Mouse (Mus musculus): Measurements from ENCODE around the gene Pdzrn3. TPM values are rescaled to one million over a fixed set of nuclear protein-coding genes. Genes with fewer than 3 reads are reported as not detected.

The Pdzrn3 gene
- total RNA-seq, 2 experiments from 2014 or later, result 96.6 to 104 TPM

DNA sequence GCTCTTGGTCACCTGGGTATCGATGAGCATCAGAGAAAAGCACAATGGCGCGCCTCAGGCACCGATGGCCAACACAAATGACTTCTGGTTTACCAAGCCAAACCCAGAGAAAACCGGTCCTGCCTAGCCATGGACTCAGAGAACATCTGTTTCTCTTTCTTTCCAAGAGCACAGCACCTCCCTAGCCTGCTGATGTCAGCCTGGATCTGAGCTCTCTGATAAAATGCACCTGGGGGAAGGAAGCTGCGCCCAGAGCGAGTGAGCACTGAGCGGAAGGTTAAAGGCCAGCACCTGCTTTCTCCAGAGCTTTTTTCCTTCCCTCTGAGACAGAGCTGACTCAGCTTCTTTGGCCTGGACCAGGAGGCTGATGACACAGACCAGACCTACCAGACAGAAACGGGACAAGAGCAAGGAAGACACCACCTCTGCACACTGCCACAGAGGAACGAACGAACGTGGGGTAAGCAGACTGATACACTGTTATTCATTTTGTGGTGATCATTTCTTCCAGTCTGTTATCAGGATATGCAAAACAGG lies 84.6 kb downstream of the Pdzrn3 start:
- DNase-seq, result no peak
- no peak for TF ChIP-seq CTCF (IDR thresholded peaks at IDR 0.05)
- H3K27ac ChIP-seq, result peak overlapping the region; percentile 24; the same call in 1 of the 2 replicates
- H3K4me3 ChIP-seq, result no peak overlapping the region
- intact Hi-C loops (cut with DNase I), result no loop called here

DNA sequence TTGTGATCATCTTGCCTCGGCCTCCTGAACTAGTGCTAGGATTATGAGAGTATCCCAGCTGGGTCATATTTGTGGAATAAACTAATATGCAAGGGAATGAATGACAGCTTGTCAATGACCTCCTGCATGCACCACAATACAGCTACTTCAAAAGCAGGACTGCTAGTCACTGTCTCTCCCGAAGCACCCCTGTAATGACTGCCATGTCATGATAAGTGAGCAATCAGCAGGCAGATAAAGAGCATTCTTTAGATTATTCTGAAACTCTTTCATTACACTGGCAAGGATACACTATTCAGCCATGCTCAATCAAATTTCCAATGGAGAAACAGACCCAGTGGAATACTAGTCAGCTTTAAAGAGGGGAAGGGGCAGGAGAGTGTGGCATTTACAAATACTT lies 85.8 kb downstream of the Pdzrn3 start:
- H3K4me3 ChIP-seq, result no peak overlapping the region
- intact Hi-C loops (cut with DNase I), result no loop called here

DNA sequence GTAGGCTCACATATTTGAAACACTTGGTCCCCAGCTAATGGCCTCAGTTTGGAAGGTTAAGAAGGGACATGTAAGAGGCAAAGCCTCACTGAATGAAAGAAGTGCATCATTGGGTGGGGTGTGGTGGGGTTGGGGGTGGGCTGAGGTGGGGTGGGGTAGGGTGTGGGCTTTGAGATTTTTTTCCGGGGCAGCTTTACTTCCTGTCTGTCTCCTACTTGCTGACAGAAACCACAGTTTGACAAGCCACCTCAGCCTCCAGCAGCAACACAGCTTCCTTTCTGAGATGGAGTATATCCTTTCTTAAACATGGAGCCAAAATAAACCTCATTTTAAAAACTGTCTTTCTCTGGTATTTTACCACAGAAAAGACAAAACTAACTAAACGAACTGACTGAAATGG lies 87.5 kb downstream of the Pdzrn3 start:
- Histone ChIP-seq H3K27ac (peak overlapping the region; percentile 20; the same call in 1 of the 2 replicates), H3K4me3 (no peak overlapping the region)
- intact Hi-C loops (cut with DNase I), result no loop called here
- DNase-seq, result no peak
- no peak for TF ChIP-seq CTCF (IDR thresholded peaks at IDR 0.05)

More for the DNA sequence above, 85.8 kb downstream of the Pdzrn3 start:
- DNase-seq, result no peak
- no peak overlapping the region for H3K27ac ChIP-seq
- no peak for TF ChIP-seq CTCF (IDR thresholded peaks at IDR 0.05)

DNA sequence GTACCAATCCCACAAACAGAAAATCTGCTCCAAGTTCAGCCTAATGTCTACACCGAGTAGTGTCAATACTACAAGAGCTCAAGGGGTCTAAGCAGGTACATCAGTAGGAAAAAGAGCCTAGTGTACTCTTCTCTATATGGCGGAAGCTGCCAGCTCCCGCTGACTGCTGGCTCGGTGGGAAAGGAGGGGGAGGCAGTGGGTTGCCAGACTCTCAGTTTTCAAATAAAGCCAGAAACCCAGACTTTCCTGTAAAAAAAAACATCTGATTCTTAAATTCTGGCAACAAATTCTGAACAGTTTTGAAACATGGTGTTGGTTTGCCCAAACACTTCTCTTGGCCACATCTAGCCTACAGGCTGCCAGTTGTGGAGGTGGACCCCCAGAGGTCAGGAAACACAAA lies 88.3 kb downstream of the Pdzrn3 start:
- intact Hi-C loops (cut with DNase I), result no loop called here
- DNase-seq, result no peak
- no peak overlapping the region for H3K4me3 ChIP-seq
- H3K27ac ChIP-seq, result peak overlapping the region; percentile 20; the same call in 1 of the 2 replicates
- no peak for TF ChIP-seq CTCF (IDR thresholded peaks at IDR 0.05)

DNA sequence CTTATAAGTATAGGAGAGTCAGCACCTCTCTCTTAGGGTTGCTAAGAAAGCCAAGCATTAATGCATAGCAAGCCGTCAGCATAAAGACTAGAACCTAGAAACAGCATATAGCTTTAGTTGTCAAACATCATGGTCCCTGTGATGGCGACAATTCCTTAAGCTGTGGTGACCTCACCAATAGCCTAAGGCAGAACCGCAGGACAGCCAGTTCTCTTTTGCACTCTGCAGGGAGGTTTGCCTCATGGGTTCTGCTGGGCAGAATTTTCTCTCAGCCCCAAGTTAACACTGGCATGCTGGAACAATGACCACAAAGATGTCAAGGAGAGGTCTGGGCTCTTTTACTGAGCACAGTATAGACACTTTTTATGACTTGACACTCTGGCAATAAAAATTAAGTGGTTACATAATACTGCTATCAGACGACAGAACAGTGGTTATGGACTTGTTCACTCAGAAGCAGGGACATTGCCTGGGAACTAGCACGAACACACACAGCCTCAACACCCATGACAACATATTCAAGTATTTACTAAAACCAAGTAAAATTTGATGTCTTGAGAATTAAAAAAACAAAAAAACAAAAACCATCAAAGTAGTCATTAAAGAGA lies 90.0 kb downstream of the Pdzrn3 start:
- no peak for DNase-seq
- H3K27ac ChIP-seq, result no peak overlapping the region
- no peak for TF ChIP-seq CTCF (IDR thresholded peaks at IDR 0.05)
- intact Hi-C loops (cut with DNase I), result no loop called here
- no peak overlapping the region for H3K4me3 ChIP-seq

GRCm38 (mm10) chr6:101287077-101287476 lies 90.6 kb downstream of the Pdzrn3 start:
- no peak for TF ChIP-seq CTCF (IDR thresholded peaks at IDR 0.05)
- Histone ChIP-seq H3K4me3 (no peak overlapping the region), H3K27ac (no peak overlapping the region)
- DNase-seq, result no peak
- intact Hi-C loops (cut with DNase I), result no loop called here

DNA sequence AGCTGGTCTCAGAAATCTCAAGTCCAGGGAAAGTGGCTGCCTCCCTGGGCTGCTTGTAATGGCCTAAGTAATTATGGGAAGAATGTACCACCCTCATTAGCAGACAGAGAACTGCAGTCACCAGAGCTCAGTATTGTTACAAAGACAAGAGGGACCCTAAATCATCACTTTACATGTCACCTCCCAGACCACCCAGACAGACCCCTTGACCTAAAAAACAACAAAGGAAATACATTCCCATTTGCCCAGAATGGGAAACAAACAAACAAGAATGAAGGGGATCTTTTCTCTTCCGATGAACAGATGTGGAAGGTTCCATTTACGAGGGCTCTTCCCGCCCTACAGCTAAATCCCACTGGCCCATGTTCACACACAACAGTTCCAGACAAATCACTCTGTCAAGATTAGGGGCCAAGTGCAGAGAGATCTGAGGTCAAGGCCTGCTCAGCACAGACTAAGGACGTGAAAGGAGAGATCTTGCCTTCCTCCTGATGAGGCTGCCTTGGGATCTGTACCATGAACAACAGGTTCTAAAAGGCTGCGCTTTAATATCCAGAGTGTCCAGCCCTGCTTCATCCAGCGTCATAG lies 93.2 kb downstream of the Pdzrn3 start:
- no peak for TF ChIP-seq CTCF (IDR thresholded peaks at IDR 0.05)
- Histone ChIP-seq H3K27ac (no peak overlapping the region), H3K4me3 (no peak overlapping the region)
- intact Hi-C loops (cut with DNase I), result no loop called here
- no peak for DNase-seq

DNA sequence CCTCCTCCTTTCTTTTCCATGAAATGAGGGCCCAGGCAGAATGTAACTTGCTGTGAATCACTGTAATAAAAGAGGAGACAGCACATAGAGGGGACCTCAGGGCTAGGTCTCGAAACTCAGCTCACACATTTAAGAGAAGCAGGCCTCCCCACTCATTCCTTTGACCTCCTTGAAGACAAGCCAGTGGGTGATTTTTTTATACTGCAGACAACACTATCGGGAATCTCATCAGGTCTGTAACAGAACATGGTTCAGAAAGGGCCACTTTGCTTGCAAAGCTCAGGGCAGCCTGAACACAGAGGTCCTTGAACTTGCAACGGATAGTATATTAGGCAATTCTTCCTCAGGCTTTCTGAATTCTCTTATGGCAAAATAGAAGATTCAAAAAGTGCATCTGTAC lies 93.8 kb downstream of the Pdzrn3 start:
- H3K4me3 ChIP-seq, result no peak overlapping the region
- H3K27ac ChIP-seq, result peak overlapping the region; percentile 20; the same call in 1 of the 2 replicates
- intact Hi-C loops (cut with DNase I), result no loop called here

DNA sequence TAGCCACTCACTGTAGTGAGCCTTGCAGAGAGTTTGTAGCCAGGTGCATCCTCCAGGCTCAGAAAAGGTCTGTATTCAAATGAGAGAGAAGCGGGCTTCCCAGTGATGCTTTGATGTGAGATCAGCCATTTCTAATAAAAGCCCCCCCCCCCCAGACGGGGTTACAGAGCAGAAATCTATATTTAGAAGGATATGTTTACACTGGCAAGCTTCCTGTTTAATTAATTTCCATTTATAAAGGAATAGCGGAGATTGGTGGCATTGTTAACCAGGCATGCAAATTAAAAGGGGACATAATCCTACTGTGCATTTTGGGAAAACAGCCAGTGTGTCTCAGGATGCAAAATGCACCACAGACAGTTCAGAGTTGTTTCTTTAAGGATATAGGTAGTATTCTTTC lies 96.1 kb downstream of the Pdzrn3 start:
- TF ChIP-seq CTCF (IDR thresholded peaks at IDR 0.05), result no peak

More for the DNA sequence above, 93.8 kb downstream of the Pdzrn3 start:
- TF ChIP-seq CTCF (IDR thresholded peaks at IDR 0.05), result no peak
- DNase-seq, result no peak

DNA sequence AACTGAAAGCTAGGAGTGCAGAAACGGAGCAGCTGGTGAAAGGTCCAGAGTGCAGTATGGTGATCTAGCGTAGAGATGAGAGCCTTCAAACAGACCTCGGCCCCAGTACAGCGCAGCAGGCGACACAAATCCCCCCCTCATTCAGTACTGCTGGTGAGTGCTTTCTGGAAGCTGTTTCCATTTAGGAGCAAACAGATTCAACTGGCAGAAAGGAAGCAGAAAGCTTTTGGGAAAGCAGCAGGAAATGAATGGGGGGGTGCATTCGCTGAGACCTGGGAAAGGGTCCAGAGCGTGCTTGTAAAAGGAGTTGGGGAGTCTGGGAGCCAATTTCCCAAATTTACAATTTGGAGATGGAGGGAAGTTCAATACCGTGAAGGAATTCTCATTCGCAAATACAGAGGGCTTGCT lies 96.9 kb downstream of the Pdzrn3 start:
- Histone ChIP-seq H3K27ac (peak overlapping the region; percentile 35; the same call in 1 of the 2 replicates), H3K4me3 (0 out of 2 replicates have a peak overlapping the region, but pooled peaks have one; percentile 7)
- no peak for DNase-seq
- no peak for TF ChIP-seq CTCF (IDR thresholded peaks at IDR 0.05)
- intact Hi-C loops (cut with DNase I), result no loop called here

More for the DNA sequence above, 96.1 kb downstream of the Pdzrn3 start:
- H3K27ac ChIP-seq, result no peak overlapping the region
- DNase-seq, result no peak
- no peak overlapping the region for H3K4me3 ChIP-seq
- intact Hi-C loops (cut with DNase I), result no loop called here

- H3K4me3 ChIP-seq, result peak overlapping the region; percentile 17; the same call in 1 of the 2 replicates
- peak overlapping the region; percentile 74 for H3K27ac ChIP-seq
- peak; percentile 60 for DNase-seq
- no peak for TF ChIP-seq CTCF (IDR thresholded peaks at IDR 0.05)
- intact Hi-C loops (cut with DNase I), result no loop called here
These were observed 99.3 kb downstream of the Pdzrn3 start for GRCm38 (mm10) chr6:101278286-101278932.

DNA sequence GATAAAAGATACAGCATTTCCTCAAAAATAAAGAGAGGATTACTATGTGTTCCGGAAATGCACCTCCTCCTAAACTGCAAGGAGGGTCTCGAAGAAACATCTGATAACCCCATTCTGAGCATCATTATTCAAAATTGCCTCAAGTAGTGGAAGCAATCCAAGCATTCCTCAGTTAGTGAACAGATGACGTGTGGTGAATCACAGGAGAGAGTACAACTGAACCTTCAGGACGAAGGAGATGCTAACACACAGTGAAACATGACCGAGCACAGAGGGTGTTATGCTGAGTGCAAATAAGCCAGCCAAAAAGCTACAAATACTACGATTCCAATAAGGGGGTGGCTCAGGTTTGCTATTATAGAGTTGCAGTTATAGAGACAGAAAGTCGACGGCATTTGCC lies 101.4 kb downstream of the Pdzrn3 start:
- DNase-seq, result no peak
- H3K4me3 ChIP-seq, result no peak overlapping the region
- TF ChIP-seq CTCF (IDR thresholded peaks at IDR 0.05), result no peak
- peak overlapping the region; percentile 43; the same call in 1 of the 2 replicates for H3K27ac ChIP-seq
- intact Hi-C loops (cut with DNase I), result no loop called here

DNA sequence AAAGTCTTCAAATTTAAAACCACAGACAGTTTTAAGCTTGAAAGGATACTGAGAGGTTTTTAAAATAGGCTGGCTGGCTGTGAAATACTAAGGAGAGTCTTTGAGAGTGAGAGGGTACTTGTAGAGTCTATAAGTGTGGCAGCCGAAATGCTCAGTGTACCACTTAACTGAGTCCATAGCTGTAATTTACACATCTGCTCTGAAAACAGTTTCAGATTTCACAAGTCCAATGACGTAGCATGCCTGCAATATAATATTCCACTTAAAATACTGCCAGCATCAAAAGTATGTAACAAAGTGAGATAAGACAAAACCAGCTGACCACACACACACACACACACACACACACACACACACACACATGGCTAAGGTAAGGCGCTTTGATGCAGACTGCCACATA lies 101.9 kb downstream of the Pdzrn3 start:
- no peak for DNase-seq
- Histone ChIP-seq H3K4me3 (no peak overlapping the region), H3K27ac (peak overlapping the region; percentile 49)
- no peak for TF ChIP-seq CTCF (IDR thresholded peaks at IDR 0.05)
- intact Hi-C loops (cut with DNase I), result no loop called here

Measured in gastrocnemius, adult 2 months (tissue).